ENCODE assay signal across 20 mouse cellular contexts in genomic region chr2:72005051-72005450, GRCm38 (mm10). TPM values are rescaled to one million over a fixed set of nuclear protein-coding genes. Genes with fewer than 3 reads are reported as not detected.
DNase-seq lines count a peak whose midpoint lies in the region; ATAC-seq and TF ChIP-seq lines count a peak whose summit lies in the region.
"Had no signal": no experiment of that assay in that cellular context is flagged by ENCODE, and none has a peak within 500 bp of the region (broad histone marks: within the 10 kb centered on the region; RNA-seq: fewer than 3 reads in every experiment).

No protein-coding gene starts in this region.

- no peak overlapping the region for H3K27ac ChIP-seq in forebrain, embryonic 15.5 days (replicated peaks)
- no peak overlapping the region for H3K27ac ChIP-seq in forebrain, embryonic 16.5 days (ENCODE audit: low read length)
- peak overlapping the region; percentile 78 for H3K27ac ChIP-seq in layer of hippocampus, adult 2 months
- H3K27ac ChIP-seq: embryonic facial prominence, embryonic 12.5 days; forebrain, embryonic 13.5 days; heart, embryonic 13.5 days; hindbrain, embryonic 15.5 days had no signal

- no peak for ATAC-seq in forebrain, embryonic 15.5 days (replicated peaks)
- ATAC-seq in forebrain, embryonic 16.5 days = no peak
- ATAC-seq: activated CD4-positive, CD25-positive, alpha-beta regulatory T cell, adult 4 months; forebrain, embryonic 13.5 days; intestine, embryonic 16.5 days; Patski had no signal

- no peaks in the 10 kb centered on the region for H3K27me3 ChIP-seq in forebrain, embryonic 15.5 days
- H3K27me3 ChIP-seq in forebrain, embryonic 16.5 days (replicated peaks; ENCODE audit: control insufficient read depth, insufficient read depth, low read length) = no peaks in the 10 kb centered on the region
- H3K27me3 ChIP-seq: embryonic facial prominence, embryonic 12.5 days; forebrain, embryonic 13.5 days; heart, embryonic 13.5 days; hindbrain, embryonic 15.5 days; Patski had no signal

- TF ChIP-seq CTCF in layer of hippocampus, adult 2 months (conservative IDR thresholded peaks at IDR 0.05) = no peak

- H3K9me3 ChIP-seq in forebrain, embryonic 15.5 days = 0 out of 2 replicates have a peak, but pooled peaks cover 6% of the 10 kb centered on the region
- H3K9me3 ChIP-seq in forebrain, embryonic 16.5 days (ENCODE audit: control insufficient read depth, low read length) = peaks cover 5% of the 10 kb centered on the region; the same call in 1 of the 2 replicates
- H3K9me3 ChIP-seq: hindbrain, embryonic 15.5 days had no signal

- peaks cover 12% of the 10 kb centered on the region; the same call in 1 of the 2 replicates for H3K4me1 ChIP-seq in forebrain, embryonic 15.5 days
- 0 out of 2 replicates have a peak, but pooled peaks cover under 1% of the 10 kb centered on the region for H3K4me1 ChIP-seq in forebrain, embryonic 16.5 days (replicated peaks; ENCODE audit: control insufficient read depth, insufficient read depth, low read length)
- H3K4me1 ChIP-seq: embryonic facial prominence, embryonic 12.5 days; forebrain, embryonic 13.5 days; hindbrain, embryonic 15.5 days had no signal

- WGBS in forebrain, embryonic 15.5 days = 76% methylated on average over 16 of the region's 16 CpGs
- 74% methylated on average over 16 of the region's 16 CpGs for WGBS in forebrain, embryonic 16.5 days

- H3K9ac ChIP-seq in forebrain, embryonic 15.5 days (replicated peaks) = no peak overlapping the region
- no peak overlapping the region for H3K9ac ChIP-seq in forebrain, embryonic 16.5 days (replicated peaks; ENCODE audit: low read depth, low read length)
- H3K9ac ChIP-seq: embryonic facial prominence, embryonic 12.5 days; forebrain, embryonic 13.5 days; heart, embryonic 13.5 days; hindbrain, embryonic 15.5 days had no signal

- no peak overlapping the region for H3K4me3 ChIP-seq in forebrain, embryonic 15.5 days
- no peak overlapping the region for H3K4me3 ChIP-seq in forebrain, embryonic 16.5 days (replicated peaks; ENCODE audit: low read length)
- no peak overlapping the region for H3K4me3 ChIP-seq in layer of hippocampus, adult 2 months
- H3K4me3 ChIP-seq: embryonic facial prominence, embryonic 12.5 days; forebrain, embryonic 13.5 days; heart, embryonic 13.5 days; hindbrain, embryonic 15.5 days had no signal

- H3K36me3 ChIP-seq in forebrain, embryonic 15.5 days = no peaks in the 10 kb centered on the region
- no peaks in the 10 kb centered on the region for H3K36me3 ChIP-seq in forebrain, embryonic 16.5 days (ENCODE audit: control insufficient read depth, insufficient read depth)
- H3K36me3 ChIP-seq: embryonic facial prominence, embryonic 12.5 days; heart, embryonic 13.5 days; hindbrain, embryonic 15.5 days had no signal

- H3K4me2 ChIP-seq in forebrain, embryonic 15.5 days (replicated peaks) = 0 out of 2 replicates have a peak overlapping the region, but pooled peaks have one; percentile 3
- no peak overlapping the region for H3K4me2 ChIP-seq in forebrain, embryonic 16.5 days (ENCODE audit: low read length)
- H3K4me2 ChIP-seq: embryonic facial prominence, embryonic 12.5 days; forebrain, embryonic 13.5 days; heart, embryonic 13.5 days; hindbrain, embryonic 15.5 days had no signal

- peak; percentile 51 for DNase-seq in cerebellum, adult 11-12 months
- no peak for DNase-seq in cerebellum, adult 8-10 months
- DNase-seq in layer of hippocampus, adult 2 months (ENCODE audit: low spot score in 2 of 2) = no peak
- no peak for DNase-seq in layer of hippocampus, postnatal 10 days (ENCODE audit: low spot score in 2 of 2)
- no peak for DNase-seq in urinary bladder, postnatal 25 days (ENCODE audit: low spot score)
- DNase-seq: adrenal gland, postnatal 14 days; B cell, adult 2 months; cerebellum, postnatal 14 days; gastrocnemius, postnatal 14 days; heart, postnatal 36 days; kidney, adult 2 months had no signal

RNA-seq across cellular contexts. Expression of gene Rapgef4, which starts 24.0 kb away (rescaled TPM):
- polyA plus RNA-seq in forebrain, embryonic 15.5 days (2015; fragmentation: Nextera tagmentation; extraction: Ambion mirVana) = 13.1 and 14.0 TPM in 2 replicates
- 14.4 and 23.4 TPM in 2 replicates for polyA plus RNA-seq in forebrain, embryonic 16.5 days (2015; fragmentation: Nextera tagmentation; extraction: Ambion mirVana)
- total RNA-seq in layer of hippocampus, adult 2 months (2021) = 100 to 1,000 TPM; 381 TPM
- 100 to 1,000 TPM; 152 to 156 TPM for total RNA-seq in layer of hippocampus, postnatal 10 days (2021)
